Mouse (Mus musculus) gonadal fat pad, adult 2 months (tissue): ENCODE results near the gene Tmod4. TPM values are rescaled to one million over a fixed set of nuclear protein-coding genes. Genes with fewer than 3 reads are reported as not detected.

Source experiments
- DNase-seq: peaks from one replicate; pipeline ENCODE4 v3.0.0-alpha.2; 2012; ENCODE audit warnings: low read depth
- polyA plus RNA-seq: library from polyadenylated mRNA; depleted of rRNA; stranded (reverse); fragments of >200 nt; gene quantifications from 2 replicates; pipeline ENCODE4 v1.2.3, GENCODE M21; 2012

The Tmod4 gene
- polyA plus RNA-seq, 1 experiment, result 0.63 TPM

DNA sequence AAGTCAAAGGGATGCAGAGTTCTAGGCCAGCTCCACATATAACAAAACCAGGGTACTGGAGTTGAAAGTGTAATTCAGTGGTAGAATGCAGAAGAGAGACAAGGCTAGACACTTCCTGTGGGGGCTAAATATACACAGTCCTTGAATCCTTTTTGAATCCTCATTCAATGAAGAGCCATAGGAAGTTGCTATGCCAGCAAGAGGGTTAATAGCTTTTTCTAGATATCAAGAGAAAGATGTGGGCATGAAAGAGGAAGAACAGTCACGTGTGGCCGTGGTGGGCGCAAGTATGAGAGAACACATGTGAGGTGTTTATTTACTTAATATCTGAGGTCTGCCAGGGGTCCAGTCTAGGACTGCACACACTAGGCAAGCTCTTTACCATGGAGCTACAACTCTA, 12.1 kb downstream of the Tmod4 start:
- DNase-seq, result no peak

DNA sequence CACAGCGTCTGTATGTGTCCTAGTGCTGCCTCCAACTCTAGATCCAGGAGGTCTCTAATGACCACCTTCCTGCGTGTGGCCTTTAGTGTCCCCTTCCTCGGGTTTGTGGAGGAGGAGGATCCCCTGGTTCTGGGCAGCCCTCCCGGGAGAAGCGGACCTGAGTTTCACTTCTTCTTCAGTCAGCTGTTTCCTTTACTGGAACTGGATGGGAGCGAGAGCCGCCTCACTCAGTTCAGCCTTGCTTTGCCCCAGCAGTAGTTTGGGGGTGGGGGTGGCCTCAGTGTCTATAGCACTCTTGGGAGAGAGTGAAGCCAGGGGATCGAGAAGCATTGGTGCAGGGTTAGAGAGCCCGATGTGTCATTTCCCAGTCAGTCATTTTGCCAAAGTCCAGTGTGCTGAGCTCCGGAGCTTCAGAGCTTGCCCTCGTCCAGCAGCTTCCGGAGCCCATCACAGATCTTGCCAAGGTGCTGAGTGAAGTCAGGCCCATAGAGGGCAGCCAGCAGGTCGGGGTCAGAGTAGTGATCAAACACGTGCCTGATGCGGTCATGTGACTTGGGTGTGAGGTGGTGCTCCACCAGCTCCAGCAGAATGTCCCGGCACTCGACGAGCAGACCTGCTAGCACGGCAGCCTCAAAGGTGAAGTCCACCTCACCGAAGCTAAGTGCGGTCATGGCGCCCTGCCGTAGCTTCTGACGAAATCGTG, 15.5 kb downstream of the Tmod4 start:
- no peak for DNase-seq

DNA sequence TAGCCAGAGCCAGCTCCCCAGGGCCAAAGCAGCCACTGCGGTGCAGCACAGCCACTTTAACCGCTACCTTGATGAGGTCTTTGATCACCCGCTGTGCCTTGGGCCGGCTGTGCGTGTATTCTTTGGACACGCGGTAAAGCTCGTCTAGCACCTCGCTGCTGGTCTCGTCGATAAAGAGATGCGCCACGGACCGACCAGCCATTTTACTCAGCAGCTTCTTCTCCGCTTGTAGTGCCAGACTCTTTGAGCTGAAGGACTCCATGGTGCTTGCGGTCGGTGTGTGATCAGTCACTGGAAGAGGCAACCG, 16.0 kb downstream of the Tmod4 start:
- DNase-seq, result no peak

DNA sequence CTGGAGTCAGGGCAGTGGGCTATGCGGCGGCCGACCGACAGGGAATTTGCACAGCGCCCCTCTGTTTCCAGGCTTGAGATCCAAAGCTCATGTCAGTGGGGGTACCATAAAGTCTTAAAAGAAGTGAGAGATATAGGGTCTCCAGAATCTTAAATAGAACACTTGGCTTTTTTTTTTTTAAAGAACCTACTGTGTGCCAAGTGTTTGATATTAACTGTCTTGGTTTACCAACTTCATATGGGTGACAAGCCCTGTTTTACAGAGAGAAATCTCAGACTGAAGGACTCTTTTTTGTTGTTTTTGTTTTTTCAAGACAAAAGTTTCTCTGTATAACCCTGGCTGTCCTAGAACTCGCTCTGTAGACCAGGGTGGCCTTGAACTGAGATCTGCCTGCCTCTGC, 16.5 kb downstream of the Tmod4 start:
- DNase-seq, result no peak

DNA sequence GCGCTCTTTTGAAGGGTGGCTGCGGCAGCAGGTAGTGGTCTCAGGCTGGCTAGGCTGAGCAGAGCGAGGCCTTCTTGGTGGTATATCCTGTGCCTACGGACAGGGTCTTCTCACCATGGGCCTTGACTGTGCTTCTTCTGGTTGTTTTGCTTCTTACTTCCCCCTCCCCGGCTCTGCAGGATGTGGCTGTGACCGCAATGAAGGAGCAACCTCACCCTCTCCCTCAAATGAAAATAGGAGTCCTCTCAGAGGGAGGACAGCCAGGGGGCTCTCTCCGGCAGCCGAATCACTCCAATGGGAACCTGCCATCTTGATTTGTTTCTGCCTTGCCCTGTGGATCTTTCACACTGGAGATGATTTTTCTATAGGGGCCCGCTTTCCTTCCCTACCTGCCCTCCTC, 17.2 kb downstream of the Tmod4 start:
- no peak for DNase-seq

DNA sequence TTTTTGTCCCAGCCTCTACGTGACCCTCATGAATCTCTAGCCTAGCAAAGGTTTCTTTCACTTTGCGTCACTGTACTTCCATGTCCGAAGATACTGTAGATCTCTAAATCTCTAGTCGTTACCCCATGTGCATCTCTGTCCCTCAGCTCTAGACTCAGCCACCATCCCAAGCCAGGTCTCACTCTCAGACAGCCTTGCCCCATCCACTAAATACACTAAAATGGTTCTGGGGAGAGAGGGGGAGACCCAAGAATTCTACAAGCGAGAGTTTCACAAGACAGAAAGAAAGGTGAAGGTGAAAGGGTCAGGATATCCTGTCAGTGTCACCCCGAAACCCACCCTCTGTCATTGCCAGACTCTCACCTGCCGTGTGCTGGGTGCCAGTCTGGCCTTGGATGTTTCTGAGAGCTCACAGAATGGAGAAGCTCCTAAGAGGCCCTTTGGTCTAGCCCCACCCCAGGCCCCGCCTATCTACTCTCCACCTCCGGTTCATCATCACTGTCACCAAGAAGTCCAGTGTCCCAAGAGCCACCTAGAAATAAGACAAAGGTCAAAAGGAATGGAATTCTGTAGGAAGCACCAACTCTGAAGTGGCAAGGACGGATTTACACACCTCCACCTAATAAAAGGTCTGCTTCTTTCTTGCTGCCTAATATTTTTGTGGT, 17.8 kb downstream of the Tmod4 start, which contains the start of gene Tnfaip8l2:
Tnfaip8l2 (minus strand) TSS at position 409 of the 665 bp plus-strand sequence.
- DNase-seq, result no peak

DNA sequence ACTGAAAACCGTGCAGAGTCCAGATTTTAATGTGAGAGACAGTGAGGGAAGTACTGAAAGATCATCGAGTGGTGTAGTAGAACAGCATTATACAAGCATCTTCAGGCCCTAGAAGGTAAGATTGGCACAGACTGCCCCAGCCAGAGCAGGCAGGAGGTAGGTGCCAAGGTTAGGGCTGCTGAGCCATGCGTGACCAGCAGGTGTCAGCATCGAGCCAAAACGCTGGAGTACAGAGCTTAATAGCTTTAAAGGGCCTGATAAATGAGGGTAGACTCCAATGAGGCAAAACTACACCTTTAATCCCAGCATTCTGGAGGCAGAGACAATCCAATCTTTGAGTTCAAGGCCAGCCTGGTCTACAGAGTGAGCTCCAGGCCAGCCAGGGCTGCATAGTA, 18.3 kb downstream of the Tmod4 start:
- DNase-seq, result no peak

DNA sequence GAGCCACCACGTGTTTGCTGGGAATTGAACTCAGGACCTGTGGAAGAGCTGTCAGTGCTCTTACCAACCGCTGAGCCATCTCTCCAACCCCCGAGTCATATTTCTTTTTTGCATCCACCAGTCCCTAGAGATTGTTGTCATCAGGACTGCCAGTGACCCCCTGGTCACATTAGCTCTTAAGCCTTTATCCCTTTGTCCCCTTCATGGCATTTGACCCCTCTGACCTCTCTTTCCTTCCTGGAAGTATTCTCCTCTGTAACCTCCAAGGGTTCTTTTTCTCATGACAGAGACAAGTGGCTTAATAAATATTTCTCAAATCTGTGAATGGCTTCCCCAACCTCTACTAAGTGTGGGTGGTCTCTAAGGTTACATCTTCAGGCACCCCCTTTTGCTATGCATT, 23.6 kb downstream of the Tmod4 start:
- DNase-seq, result no peak

DNA sequence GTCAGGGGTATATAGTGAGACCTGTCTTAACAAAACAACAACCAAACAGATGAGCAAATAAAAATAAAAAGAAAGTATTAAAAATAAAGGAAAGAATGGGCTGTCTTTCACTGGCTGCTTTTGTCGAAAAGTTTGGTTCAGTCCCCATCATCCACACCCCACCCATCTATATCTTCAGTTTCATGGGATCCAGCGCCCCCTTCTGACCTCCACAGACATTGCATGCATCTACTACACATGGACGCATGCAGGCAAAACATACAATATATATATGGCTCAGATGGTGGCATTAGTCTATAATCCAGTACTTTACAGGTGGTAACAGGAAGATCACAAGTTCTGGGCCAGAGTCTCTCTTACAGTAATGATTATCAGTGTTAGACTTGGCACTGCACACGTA, 29.6 kb downstream of the Tmod4 start:
- no peak for DNase-seq

DNA sequence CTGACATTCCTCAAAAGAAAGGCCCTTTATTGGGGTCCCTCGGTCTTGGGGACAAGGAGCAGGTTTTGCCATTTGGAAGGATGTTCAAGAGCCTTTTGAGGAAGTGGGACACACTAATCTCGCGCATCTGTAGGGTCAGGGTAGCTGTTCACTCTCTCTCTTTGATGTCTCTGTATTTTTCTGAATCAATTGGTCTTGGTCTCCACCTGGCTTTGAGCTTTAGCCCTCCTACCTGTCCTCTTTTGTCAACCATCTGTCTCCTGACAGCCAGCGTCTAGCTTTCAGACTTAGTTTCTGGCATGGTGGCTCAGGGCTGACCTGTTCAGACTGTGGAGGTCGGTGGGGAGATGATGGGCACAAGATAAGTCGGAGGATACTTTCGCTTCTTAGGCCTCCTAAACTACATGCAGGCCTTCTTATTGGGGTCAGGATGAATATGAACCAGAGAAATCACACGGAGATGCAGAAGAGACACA, 35.3 kb downstream of the Tmod4 start:
- DNase-seq, result no peak

DNA sequence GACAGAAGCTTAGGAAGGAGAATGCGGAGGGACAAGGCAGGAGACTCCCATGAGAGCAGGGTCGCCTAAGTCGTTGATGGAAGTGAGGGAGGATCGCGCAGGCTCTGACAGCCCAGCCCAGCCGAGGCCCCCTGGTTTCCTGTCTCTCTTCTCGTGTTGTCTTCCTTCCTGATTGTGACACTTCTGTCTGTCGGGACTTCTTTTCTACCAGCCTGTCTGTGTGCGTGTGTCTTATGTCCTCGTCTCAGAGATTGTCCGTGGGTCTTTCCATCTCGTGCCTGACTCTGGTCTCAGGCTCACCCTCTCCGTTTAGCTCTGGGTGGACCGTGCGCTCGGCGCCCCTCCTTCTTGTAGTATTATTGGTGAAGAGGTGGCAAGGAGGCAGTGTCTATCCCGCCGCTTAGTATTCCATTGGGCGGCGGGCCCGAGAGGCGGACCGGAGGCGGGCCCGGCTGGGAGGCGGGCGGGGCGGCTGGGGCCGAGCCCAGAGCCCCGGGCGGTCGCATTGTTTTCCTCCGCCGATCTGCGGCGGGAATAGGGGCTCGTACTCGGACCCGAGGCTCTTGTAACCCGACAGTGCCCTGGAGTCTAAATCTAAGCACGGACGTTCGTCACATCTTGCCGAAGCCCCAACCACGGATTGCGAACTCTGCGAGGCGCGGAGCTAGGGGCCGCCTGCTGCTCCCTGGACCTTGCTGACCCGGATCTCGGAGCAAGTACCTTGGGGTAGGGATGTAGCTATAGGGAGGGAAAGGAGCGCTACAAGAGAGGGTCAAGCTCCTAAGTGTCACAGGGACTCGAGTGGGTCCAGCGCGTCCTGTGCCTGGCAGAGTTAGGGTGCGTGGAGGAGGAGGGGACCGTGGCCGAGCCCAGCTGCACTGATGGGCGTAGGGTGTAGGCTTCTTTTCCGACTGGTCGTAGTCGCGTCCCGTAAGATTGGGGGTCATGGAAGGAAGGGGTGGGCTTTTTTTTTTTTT, 36.0 kb downstream of the Tmod4 start, which contains the start of gene Sema6c:
Sema6c (plus strand) TSS at position 471 of the 977 bp plus-strand sequence.
- DNase-seq, result no peak

DNA sequence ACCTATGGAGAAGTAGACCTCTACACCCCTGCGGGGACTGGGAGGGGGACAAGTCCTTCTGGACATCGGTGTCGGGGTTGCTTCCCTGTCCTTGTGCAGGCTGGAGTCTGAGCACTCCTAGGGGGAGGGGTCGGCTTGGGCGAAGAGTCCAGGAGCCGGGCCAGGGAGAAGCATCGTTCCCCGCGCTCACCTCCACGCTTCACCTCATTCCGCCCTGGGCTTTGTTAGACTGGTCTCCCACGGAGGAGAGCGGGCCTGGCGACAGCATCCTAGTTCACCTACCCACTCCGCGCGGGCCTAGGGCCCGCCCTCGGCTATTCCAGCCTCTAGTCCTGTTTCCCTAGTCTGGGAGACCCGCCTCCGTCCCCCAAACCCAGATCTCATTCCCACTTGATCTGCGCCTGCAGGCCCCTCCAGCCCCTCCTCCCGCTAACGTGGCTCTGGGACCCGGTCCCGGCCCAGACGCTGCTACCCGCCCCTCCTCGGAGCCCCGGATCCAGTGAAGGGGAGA, 36.8 kb downstream of the Tmod4 start:
- no peak for DNase-seq

DNA sequence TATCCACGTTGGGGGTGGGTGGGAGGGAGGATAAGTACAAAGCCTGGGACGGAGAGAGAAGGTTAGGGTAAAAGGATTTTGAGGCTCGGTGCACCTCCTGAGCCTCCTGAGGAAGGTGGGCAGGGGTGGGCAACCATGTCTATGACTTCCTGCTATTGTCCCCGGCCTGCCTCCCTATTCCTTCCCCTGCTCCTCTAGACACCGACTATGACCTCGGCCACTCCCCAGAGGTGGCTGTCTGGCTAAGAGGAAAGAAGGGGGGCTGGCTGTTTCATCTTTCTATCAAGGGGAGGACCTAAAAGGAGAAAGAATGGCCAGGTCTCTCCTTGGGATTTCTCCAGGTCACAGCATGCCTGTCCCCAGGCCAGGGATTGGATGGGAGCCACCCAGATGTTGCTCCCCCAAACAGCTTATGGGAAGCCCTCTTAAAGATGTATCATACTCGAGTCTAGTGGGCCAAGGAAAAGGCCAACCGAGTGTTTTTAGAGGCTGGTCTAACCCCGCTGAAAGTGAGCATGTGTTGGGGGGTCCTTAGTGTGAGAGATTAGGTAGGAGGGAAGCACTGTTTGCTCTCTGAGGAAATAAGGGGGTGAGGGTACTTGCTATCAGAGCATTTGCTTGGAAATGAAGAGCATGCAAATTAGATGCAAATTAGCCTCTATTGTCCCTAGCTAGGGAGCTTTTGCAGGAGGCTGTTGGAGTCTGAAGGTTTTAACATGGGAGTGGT, 37.5 kb downstream of the Tmod4 start:
- DNase-seq, result no peak

DNA sequence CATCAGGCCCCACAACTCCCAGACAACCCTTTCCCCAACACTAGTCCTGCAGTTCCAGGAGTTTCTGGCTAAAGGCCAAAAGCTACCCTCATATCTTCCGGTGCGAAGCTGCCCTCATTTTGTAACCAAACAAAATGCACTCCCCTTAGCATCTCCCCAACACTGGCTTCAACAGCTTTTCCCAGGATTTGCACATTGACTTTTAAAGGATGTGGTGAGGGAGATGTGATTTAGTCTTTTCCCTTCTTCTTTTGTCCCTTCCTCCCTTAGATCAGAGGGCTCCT, 38.0 kb downstream of the Tmod4 start:
- DNase-seq, result no peak

DNA sequence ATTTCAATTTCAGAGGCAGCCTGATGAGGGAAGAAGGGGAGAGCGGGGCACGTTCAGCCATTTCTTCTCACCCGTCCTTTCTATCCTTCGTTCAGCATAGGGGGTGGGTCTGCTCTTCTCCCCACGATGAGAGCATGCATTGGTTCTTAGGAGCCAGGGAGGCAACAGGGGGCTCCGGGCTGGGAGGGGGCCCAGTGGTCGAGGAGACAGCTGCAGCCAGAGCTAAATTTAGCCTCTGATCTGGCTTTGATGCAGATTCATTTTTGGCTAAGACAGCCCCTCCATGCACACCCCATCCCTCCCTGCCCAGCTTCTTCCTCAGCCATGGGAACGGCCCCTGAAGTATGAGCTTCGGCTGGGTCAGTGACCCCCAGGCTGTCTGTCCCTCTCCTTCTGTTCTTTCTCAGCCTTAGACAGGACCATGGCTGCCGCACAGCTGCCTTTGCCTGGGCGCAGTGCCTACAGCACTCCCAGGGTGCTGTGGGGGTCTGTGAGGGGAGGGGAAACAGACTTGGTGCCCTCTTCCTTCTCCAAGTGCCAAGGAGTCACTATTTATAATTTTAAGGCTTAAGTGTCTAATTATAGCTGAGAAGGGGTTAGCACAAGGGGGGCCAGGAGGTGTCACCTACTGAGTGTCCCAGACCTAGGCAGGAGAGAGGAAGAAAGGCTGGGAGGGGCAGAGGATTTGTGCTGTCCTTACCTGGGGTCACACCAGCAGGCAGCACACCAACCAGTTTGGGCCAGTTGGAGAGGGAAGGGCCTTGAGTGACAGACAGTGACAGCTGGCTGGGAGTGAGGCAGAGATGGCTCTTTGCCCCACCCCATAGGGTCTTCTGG, 39.4 kb downstream of the Tmod4 start:
- no peak for DNase-seq

DNA sequence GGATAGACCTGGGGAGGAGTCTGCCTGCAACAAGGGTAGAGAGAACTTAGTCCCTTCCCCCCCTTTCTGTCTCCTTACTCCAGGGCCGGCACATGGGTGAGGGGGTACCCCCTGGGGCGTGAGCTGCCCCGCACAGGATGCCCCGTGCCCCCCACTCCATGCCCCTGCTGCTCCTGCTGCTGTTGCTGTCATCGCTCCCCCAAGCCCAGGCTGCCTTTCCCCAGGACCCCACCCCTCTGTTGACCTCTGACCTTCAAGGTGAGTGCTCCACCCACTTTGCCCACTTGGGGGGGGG, 39.9 kb downstream of the Tmod4 start:
- DNase-seq, result no peak

DNA sequence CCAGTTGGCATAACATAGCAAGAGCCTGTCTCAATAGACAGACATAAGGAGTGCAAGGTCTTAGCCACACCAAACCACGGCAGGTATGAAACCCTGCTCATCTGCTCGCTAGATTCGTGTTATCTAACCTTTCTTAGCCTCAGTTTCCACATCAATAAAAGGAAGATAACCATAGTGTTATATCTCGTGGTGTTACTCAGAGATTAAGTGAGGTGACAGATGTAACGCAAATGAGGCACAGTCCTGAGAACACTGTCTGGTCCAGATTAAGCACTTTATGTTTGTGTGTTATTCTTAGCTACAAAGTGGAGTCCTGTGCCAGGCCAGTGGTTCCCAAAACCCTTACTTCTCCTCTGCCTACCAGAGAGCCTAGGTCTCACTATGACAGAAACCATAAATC, 40.6 kb downstream of the Tmod4 start:
- DNase-seq, result no peak

DNA sequence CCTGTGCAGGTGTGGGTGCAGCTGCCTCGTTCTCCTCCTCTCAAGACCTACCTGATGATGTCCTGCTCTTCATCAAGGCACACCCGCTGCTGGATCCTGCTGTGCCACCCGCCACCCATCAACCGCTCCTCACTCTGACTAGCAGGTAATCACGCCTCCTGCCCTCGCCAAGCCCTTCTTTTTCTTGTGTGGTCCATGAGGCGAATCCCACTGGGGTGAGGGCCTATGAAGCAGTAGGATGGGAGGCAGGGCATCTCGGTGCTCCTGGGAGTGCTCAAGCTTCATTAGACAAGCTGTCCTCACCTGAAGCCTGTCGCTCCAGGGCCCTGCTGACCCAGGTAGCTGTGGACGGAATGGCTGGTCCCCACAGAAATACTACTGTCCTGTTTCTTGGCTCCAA, 45.7 kb downstream of the Tmod4 start:
- DNase-seq, result no peak

DNA sequence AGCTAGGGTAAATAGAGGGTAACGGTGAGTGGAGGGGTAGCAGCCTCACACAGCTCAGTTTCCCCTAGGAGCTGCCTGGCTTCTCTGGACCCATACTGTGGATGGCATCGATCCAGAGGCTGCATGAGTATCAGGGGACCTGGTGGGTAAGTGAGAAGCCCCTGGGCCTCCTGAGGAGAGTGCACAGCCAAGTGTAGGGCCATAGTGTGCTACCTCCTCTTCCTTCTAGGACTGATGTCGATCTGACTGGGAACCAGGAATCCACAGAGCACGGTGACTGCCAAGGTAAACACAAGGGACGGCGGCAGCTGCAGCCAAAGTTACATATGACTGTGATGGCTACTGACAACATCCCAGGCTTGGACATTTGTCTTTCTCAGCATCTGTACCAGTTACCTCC, 46.8 kb downstream of the Tmod4 start:
- no peak for DNase-seq

DNA sequence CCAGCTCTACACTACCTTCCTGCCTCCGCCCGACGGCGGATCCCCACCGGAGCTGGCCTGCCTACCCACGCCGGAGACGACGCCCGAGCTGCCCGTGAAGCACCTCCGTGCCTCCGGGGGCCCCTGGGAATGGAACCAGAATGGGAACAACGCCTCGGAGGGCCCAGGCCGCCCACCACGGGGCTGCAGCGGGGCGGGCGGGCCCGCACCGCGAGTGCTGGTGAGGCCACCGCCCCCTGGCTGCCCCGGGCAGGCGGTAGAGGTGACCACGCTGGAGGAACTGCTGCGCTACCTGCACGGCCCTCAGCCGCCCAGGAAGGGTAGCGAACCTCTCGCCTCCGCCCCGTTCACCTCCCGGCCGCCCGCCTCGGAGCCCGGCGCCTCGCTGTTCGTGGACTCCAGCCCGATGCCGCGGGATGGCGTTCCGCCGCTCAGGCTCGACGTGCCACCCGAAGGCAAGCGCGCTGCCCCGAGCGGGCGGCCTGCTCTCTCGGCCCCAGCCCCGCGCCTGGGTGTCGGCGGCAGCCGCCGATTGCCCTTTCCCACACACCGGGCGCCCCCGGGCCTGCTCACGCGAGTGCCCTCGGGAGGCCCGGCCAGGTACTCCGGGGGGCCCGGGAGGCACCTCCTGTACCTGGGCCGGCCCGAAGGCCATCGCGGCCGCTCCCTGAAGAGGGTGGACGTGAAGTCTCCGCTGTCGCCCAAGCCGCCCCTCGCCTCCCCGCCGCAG, 48.4 kb downstream of the Tmod4 start:
- DNase-seq, result no peak
